Mouse (Mus musculus): ENCODE results near the gene Apobec3.
"Not testable (repeated sequence)": the region's sequence is repeated elsewhere in the genome, so short reads cannot be mapped to it uniquely, and the experiment has no call there.

Apobec3 gene

DNA sequence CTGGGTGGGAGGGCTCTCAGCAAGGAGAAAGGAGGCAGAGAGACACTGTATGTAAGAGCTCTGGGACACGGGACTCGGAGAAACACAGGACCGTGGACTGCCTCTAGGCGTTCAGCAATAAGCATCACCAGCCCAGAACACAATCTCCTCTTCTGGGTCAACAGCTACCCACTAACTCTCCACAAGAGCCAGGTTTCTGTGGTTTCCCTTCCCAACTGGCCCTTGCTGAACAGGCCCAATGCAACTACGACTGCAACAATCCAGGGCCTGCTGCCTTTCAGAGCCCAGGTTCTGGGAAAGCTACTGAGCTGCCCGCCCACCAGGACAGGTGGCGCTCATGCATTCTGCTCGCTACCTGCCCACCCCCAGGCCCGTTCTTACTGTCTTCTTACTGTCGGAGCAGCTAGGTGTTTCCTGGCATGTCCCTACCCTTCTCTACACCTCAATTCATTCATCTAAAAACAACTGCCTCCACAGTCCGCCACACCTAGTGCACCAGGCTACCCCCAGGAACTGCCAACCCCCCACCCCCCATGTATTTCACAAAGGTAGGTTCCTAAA, 35.5 kb downstream of the Apobec3 start:
- no peak for ATAC-seq (ENCODE audit: insufficient number of reproducible peaks, low FRiP score, low TSS enrichment)

DNA sequence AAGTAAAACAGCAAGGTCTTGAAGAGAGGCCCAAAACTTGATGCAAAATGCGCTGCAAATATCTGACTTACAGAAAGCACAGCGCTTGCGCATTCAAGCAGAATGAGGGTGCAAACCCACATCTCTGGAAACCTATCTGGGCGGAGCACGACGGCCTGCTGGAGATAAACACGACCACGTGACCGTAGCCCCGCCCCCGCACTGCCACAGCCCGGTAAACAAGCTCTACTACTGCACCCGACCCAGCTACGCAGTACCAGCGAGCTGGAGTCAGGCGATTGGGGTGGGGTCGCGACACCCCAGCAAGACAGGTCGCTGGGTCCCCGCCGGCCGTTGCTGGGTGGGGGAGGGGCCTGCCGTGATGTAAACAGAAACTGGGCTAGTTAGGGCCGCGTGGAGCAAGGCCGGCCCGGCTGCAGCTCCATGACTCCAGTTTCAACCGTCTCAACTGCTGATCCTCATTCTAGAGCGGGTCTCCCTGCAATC, 36.2 kb downstream of the Apobec3 start:
- peak; percentile 63; the same call in 1 of the 2 replicates for ATAC-seq (ENCODE audit: insufficient number of reproducible peaks, low FRiP score, low TSS enrichment)

- no peak for ATAC-seq (ENCODE audit: insufficient number of reproducible peaks, low FRiP score, low TSS enrichment)
Measured at GRCm38 (mm10) chr15:79928316-79928715, 36.9 kb downstream of the Apobec3 start.

DNA sequence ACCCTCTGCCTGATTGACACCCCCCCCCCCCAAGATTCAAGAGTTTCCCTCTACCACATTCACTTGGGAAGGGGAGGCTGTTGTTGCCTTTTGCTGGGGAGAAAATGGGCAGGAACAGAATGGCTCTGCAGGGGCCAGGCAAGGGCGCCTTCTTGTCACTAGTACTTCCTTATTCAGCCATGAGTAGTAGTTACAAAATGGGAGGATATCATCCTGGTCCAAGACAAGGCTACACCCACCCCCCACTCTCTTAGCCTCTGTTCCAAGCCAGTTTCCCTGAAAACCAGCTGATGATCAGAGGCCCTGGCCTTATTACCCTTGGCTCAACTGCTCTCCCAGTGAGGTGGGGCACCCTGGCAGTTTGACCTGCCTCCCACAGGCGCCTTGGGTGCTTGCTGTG, 37.3 kb downstream of the Apobec3 start:
- ATAC-seq (ENCODE audit: insufficient number of reproducible peaks, low FRiP score, low TSS enrichment): no peak

- ATAC-seq (ENCODE audit: insufficient number of reproducible peaks, low FRiP score, low TSS enrichment): no peak
Measured at GRCm38 (mm10) chr15:79929734-79930133, 38.3 kb downstream of the Apobec3 start.

GRCm38 (mm10) chr15:79931496-79932141, 40.2 kb downstream of the Apobec3 start:
- ATAC-seq (ENCODE audit: insufficient number of reproducible peaks, low FRiP score, low TSS enrichment): no peak

DNA sequence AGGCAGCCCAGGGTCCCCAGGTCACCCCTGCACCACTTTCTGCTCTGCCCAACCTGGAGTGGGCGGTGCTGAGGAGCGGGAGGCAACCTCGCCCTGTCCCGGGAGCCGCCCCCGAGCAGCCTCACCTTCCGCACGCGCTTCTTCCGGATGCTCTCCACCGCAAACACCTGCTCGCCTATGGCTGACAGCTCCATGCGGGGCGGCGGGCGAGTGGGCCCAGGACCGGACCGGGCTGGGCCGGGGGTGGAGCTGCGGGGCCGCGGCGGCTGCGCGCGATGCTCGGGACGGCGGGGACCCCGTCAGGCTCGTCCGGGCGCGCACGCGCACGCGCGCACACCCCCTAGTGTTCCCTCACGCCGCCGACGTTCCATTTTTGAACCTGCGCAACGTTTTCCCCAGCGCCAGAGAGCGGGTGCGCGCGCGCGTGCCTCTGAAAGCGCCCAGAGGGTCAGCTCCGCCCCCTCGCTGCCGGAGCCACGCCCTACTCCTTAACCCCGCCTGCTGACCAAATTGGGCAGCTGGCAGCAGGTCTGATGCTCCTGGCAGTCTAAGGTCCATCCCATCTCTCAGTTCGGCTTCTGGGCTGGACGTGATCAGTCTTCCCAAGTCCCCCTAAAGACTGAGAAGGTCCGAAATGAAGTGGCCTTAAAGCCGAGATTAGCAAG, 41.0 kb downstream of the Apobec3 start:
- peak; percentile 66; the same call in 1 of the 2 replicates for ATAC-seq (ENCODE audit: insufficient number of reproducible peaks, low FRiP score, low TSS enrichment)

DNA sequence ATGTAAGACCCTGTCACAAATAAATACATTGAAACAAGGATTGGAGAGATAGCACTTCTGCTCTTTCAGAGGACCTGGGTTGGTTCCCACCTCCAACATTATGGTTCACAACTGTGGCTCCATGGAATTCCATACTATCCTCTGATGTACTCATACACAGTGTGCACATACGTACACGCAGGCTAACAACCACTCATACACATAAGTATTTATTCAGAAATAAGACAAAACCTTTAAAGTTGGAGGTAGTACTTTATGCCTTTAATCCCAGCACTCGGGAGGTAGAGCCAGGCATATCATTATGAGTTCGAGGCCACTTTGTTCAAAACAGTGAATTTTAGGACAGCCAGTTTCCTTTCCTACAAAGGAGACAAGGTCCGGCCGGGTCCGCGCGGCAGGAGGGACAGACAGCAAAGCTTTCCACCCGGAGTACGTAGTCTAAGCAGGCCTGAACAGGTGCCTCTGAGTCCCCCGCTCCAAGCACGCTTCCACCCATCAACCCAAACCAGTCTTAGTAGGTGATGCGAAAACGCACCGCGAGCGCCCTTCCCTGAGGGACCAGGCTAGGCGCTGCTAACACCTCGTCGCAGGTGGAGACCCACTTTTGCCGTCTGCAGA, 41.7 kb downstream of the Apobec3 start:
- ATAC-seq (ENCODE audit: insufficient number of reproducible peaks, low FRiP score, low TSS enrichment): 0 out of 2 replicates have a peak, but pooled peaks have one; percentile 7

DNA sequence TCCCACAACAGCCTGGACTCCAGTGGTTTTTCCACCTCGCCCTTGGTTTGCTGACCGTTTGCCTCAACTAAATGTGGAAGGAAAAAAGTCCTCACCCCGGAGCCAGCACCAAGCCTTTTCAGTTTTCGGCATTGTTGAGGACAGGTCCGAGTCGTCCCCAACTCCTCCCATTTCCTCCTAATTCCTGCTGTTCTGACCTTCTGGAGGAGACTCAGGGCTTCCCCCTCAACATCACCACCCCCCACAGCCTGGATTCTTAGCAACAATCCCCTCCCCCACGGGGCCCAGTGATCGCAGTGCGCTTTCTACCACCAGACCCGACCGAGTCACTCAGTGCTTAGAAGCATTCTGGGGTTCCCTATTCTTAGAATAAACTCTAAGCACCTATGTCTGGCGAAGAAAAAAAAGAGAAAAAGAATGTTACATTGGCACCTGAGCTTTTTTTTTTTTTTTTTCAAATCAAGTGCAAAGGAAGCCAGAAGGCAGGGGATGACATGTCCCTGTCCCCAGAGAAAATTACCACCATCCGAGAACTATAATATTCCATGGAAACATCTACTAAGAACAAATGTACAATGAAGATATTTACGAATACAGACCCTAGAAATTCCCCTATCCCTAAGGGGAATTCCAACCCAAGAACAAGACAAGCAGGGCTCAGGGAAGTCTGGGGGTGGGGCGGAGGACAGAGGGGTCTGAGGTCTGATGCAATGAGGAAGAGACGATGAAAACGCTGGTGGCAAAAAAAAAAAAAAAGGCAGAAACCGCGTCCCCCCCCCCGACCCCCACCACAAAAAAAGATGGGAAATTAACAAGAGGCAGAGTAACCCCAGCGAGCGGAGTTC, 42.4 kb downstream of the Apobec3 start:
- no peak for ATAC-seq (ENCODE audit: insufficient number of reproducible peaks, low FRiP score, low TSS enrichment)

GRCm38 (mm10) chr15:79934776-79935175, 43.3 kb downstream of the Apobec3 start:
- ATAC-seq (ENCODE audit: insufficient number of reproducible peaks, low FRiP score, low TSS enrichment): no peak

GRCm38 (mm10) chr15:79935654-79936373, 44.4 kb downstream of the Apobec3 start:
- no peak for ATAC-seq (ENCODE audit: insufficient number of reproducible peaks, low FRiP score, low TSS enrichment)

DNA sequence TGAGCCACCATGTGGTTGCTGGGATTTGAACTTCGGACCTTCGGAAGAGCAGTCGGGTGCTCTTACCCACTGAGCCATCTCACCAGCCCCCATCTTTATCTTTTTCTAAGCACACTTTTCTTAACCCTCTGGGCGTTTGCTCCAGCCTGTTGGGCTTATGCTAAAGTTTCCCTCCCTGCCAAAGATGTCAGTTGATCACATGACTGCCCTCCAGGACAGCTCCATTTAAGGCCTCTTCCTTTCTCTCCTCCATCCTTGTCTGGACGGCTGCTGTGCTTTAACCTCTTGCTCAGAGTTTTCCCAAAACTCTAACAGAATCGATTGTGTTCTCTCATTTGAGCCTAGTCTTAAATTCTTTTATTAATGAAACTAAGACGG, 44.9 kb downstream of the Apobec3 start:
- ATAC-seq (ENCODE audit: insufficient number of reproducible peaks, low FRiP score, low TSS enrichment): no peak

GRCm38 (mm10) chr15:79939020-79939419, 47.6 kb downstream of the Apobec3 start:
- ATAC-seq (ENCODE audit: insufficient number of reproducible peaks, low FRiP score, low TSS enrichment): no peak

DNA sequence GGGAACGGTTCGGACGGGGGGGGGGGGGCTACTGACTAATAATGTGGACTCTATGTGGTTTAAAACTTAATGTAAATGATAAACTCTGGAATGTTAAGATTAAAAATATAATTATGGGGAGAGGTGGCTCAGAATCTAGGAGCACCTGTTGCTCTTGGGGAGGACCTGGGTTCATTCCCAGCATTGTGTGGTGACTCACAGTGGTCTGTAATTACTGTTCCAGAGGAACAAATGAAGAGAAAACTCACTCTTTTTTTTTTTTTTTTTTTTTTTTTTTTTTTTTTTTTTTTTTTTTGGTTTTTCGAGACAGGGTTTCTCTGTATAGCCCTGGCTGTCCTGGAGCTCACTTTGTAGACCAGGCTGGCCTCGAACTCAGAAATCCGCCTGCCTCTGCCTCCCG, 48.0 kb downstream of the Apobec3 start:
- not testable (repeated sequence) for ATAC-seq (ENCODE audit: insufficient number of reproducible peaks, low FRiP score, low TSS enrichment)

DNA sequence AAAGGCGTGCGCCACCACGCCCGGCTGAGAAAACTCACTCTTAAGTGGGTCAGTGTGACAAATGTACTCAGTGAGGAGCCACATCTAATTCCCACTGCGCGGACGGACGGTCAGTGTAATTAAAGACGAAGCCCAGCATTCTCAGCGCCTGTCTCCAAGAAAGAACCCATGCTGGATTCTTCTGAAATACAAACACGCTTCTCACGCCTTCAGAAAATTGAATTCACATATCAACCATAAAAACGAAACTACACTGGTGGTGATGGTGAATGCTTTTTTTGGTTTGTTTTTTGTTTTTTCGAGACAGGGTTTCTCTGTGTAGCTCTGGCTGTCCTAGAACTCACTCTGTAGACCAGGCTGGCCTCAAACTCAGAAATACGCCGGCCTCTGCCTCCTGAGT, 48.5 kb downstream of the Apobec3 start:
- ATAC-seq (ENCODE audit: insufficient number of reproducible peaks, low FRiP score, low TSS enrichment): no peak

DNA sequence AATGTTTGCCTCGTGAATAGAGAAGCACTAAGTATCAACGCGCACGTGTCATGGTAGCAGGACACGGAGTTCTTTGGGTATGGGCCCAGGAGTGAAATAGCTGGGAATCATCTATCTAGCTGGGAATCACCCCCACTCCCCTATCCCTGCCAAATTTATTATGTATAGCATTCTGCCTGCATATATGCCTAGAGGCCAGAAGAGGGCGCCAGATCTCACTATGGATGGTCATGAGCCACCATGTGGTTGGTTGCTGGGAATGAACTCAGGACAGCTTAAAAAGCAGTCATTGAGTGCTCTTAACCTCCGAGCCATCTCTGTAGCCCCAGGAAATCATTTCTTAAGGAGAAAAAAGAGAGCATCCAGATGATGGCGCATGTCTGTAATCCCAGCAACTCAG, 49.5 kb downstream of the Apobec3 start:
- ATAC-seq (ENCODE audit: insufficient number of reproducible peaks, low FRiP score, low TSS enrichment): no peak

GRCm38 (mm10) chr15:79942541-79942940, 51.1 kb downstream of the Apobec3 start:
- no peak for ATAC-seq (ENCODE audit: insufficient number of reproducible peaks, low FRiP score, low TSS enrichment)

GRCm38 (mm10) chr15:79943584-79943983, 52.1 kb downstream of the Apobec3 start:
- no peak for ATAC-seq (ENCODE audit: insufficient number of reproducible peaks, low FRiP score, low TSS enrichment)

DNA sequence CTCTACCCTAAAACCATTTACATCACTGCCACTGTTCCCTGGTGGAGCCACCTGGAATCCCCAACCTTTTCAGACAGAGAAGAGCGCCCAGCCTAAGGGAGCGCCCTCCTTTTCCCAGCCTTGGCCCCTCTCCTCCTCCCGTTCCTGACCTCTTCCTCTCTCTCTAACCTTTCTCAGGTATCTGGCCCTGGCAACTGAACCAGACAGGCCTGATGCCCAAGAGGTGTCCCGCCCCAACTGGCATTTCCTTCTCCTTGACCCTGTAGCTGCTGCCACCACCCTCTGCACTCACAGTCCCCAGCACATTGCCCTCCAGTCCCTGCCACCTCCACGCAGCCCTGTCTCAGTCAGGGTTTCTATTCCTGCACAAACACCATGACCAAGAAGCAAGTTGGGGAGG, 53.5 kb downstream of the Apobec3 start:
- no peak for ATAC-seq (ENCODE audit: insufficient number of reproducible peaks, low FRiP score, low TSS enrichment)

DNA sequence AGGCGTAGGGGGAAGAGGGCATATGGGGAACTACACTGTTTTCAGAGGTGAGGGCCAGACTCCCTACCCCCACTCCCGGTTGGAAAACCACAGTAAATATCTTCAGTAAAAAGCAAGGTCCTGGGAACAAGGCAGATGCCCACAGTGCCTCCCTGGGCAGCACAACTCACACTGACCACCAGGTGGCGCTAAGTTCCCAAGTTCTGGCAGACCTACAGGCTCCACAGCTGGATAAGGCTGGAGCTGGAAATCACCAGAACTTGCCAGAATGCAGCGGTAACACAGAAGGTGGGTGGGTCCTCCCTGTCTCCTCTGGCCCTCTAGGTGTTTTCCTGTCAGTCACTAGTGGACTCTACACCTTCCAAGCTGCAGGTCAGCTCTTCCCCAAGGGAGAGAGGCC, 54.6 kb downstream of the Apobec3 start:
- ATAC-seq (ENCODE audit: insufficient number of reproducible peaks, low FRiP score, low TSS enrichment): no peak
